Mouse (Mus musculus) ES-E14 (cell line): ENCODE measurements at regions not wholly inside any gene's neighbourhood (a gene's known extent, or its start where the extent isn't known, plus 50 kb on each side); places are given as distances from the start of the nearest gene placed in this dataset.

ENCODE experiments used
- HCFC1 ChIP-seq: IDR thresholded peaks from 2 replicates; pipeline ENCODE4 v1.6.1; 2012; ENCODE audit warnings: low read length, inconsistent platforms, borderline replicate concordance; ENCODE audit not compliant: insufficient read depth
- ZNF384 ChIP-seq: IDR thresholded peaks from 2 replicates; pipeline ENCODE4 v1.6.1; 2012; ENCODE audit warnings: low read depth, low read length, inconsistent platforms

- TF ChIP-seq ZNF384, result no peak
- TF ChIP-seq HCFC1, result no peak
These were observed 783.9 kb downstream of the Stpg2 start for GRCm38 (mm10) chr3:139989380-139989779.
